Mouse (Mus musculus) embryonic facial prominence, embryonic 12.5 days (tissue): ENCODE measurements at regions not wholly inside any gene's neighbourhood (a gene's known extent, or its start where the extent isn't known, plus 50 kb on each side); places are given as distances from the start of the nearest gene placed in this dataset.
A peak's percentile ranks its signal among the peaks of the same experiment; 100 is the strongest.
"Not testable (repeated sequence)": the region's sequence is repeated elsewhere in the genome, so short reads cannot be mapped to it uniquely, and the experiment has no call there.

ENCODE experiments used
- ATAC-seq: fragments of 200-750 bp; cut with Nextera tagmentation; 2 replicates; pipeline ENCODE4 v1.8.0; 2017; ENCODE audit not compliant: insufficient number of reproducible peaks, insufficient read depth, low FRiP score, low TSS enrichment
- H3K27ac ChIP-seq: fragments of 300-500 bp; sonication (generic); 2 replicates; pipeline ENCODE4 v1.5.1; 2016; ENCODE audit warnings: mild to moderate bottlenecking
- H3K27me3 ChIP-seq: fragments of 300-500 bp; sonication (generic); 2 replicates; pipeline ENCODE4 v1.6.1; 2016; ENCODE audit warnings: mild to moderate bottlenecking, moderate library complexity
- H3K36me3 ChIP-seq: fragments of 300-500 bp; sonication (generic); 2 replicates; pipeline ENCODE4 v1.6.1; 2016; ENCODE audit warnings: mild to moderate bottlenecking
- H3K4me1 ChIP-seq: fragments of 300-500 bp; sonication (generic); 2 replicates; pipeline ENCODE4 v1.6.1; 2016
- H3K4me2 ChIP-seq: fragments of 300-500 bp; sonication (generic); replicated peaks from 2 replicates; pipeline ENCODE4 v1.6.1; 2016; ENCODE audit warnings: mild to moderate bottlenecking, moderate library complexity
- H3K4me3 ChIP-seq: fragments of 300-500 bp; sonication (generic); 2 replicates; pipeline ENCODE4 v1.5.1; 2016; ENCODE audit warnings: mild to moderate bottlenecking
- H3K9ac ChIP-seq: fragments of 300-500 bp; sonication (generic); 2 replicates; pipeline ENCODE4 v1.6.1; 2016; ENCODE audit warnings: mild to moderate bottlenecking, moderate library complexity
- H3K9me3 ChIP-seq: fragments of 300-500 bp; sonication (generic); 2 replicates; pipeline ENCODE4 v1.6.1; 2016; ENCODE audit warnings: mild to moderate bottlenecking, moderate library complexity
- WGBS: fragments of 180-500 bp; shearing (Covaris S2); methylation state at CpG from one replicate; pipeline ENCODE4 v1.1.7; 2016; 5-methylcytosine and 5-hydroxymethylcytosine counted together

DNA sequence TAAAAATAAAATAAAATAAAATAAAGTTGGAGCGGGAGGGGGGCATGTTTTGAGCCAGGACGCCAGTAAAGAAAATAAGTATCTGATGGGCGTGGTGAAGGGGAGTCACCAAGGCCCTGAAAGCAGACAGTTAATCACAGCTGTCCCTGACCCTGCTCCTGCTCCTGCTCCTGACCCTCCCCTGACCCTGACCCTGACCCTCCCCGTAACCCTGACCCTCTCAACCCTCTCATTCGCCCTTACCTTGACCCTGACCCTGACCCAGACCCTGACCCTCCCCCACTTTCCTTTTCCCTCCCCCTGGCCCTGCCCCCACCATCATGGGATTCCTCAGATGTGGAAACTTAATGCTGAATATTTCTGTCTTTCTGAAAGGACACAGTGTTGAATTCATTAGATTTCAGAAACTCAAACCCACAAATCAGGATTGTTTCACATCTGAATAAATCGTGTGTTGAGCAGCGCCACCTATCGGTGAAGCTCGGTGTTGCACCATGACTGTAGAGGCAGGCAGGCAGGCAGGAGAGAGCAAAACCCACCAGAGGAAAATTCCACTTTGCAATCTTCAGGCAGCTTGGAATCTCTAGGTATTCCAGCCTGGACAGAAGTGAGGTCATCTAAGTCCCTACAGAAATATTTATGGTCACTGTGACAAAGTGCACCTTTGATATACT lies 145.9 kb upstream of the Rhobtb1 start:
- no peaks in the 10 kb centered on the region for H3K27me3 ChIP-seq
- H3K36me3 ChIP-seq, result no peaks in the 10 kb centered on the region
- WGBS, result 37% methylated on average over 9 of the region's 9 CpGs
- H3K4me3 ChIP-seq, result no peak overlapping the region
- H3K9ac ChIP-seq, result no peak overlapping the region
- no peaks in the 10 kb centered on the region for H3K9me3 ChIP-seq
- no peak for ATAC-seq
- no peak overlapping the region for H3K4me2 ChIP-seq
- no peak overlapping the region for H3K27ac ChIP-seq
- H3K4me1 ChIP-seq, result no peaks in the 10 kb centered on the region

DNA sequence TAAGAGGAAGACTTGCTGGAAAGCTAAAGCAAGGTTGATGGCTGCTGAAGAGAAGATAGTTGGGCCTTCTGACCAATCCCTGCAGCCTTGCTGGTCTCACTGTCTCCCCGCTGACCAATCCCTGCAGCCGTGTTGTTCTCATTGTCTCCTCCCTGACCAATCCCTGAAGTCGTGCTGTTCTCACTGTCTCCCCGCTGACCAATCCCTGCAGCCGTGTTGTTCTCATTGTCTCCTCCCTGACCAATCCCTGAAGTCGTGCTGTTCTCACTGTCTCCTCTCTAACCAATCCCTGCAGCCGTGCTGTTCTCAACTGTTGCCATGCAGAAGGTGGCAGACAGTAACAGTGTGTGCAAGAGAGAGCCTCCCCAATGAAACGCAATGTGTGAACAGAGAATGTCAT lies 142.6 kb upstream of the Rhobtb1 start:
- not testable (repeated sequence) for H3K27me3 ChIP-seq, H3K27ac ChIP-seq, H3K9me3 ChIP-seq, ATAC-seq, H3K36me3 ChIP-seq, H3K4me3 ChIP-seq, H3K4me2 ChIP-seq, H3K4me1 ChIP-seq, H3K9ac ChIP-seq
- 92% methylated on average over 8 of the region's 8 CpGs for WGBS

DNA sequence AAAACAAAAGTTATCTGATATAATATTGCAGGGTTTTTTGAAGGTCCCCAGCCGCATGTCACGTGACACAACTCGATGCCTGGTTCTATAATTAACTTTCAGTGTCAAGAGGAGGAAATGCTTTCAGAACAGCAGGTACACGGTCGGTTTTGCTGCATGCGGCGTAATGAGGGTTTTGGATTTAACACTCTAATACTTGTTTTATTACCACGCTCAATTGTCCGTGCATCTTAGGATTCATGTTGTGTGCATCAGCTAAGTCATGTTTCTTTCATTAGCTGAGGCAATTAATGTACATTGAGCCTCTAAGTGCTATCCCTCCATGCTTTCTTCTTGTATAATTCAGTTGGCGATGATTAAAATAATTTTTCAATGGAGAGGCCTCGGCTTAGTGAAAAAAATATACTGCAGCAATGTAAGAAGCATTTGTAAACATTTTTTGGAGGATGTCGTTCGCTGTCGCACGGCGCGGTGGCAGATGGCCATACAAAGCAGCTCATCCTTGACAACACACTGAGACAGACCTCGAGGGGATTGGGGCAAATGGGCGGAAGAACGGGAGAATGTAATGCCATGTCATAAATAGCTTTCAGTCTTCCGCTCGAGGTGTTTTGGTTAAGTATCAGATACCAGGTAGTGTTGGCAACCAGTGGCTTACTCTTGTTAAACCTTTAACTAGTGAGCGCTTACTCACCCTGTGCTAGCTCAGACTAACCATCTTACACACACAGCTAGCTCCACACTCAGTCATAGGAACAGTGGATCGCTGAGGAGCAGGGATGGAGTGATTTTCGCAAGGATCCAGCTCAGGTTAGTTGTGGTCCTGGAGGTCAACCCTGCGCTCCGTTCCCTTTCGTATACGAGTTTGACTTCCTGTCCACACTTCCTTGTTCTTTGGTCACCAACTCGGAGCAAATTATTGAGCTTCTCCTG lies 130.2 kb upstream of the Rhobtb1 start:
- no peaks in the 10 kb centered on the region for H3K9me3 ChIP-seq
- no peak overlapping the region for H3K4me3 ChIP-seq
- no peaks in the 10 kb centered on the region for H3K27me3 ChIP-seq
- no peak overlapping the region for H3K9ac ChIP-seq
- H3K4me2 ChIP-seq, result no peak overlapping the region
- H3K4me1 ChIP-seq, result no peaks in the 10 kb centered on the region
- no peak for ATAC-seq
- WGBS, result 88% methylated on average over 30 of the region's 30 CpGs
- H3K36me3 ChIP-seq, result no peaks in the 10 kb centered on the region
- no peak overlapping the region for H3K27ac ChIP-seq

DNA sequence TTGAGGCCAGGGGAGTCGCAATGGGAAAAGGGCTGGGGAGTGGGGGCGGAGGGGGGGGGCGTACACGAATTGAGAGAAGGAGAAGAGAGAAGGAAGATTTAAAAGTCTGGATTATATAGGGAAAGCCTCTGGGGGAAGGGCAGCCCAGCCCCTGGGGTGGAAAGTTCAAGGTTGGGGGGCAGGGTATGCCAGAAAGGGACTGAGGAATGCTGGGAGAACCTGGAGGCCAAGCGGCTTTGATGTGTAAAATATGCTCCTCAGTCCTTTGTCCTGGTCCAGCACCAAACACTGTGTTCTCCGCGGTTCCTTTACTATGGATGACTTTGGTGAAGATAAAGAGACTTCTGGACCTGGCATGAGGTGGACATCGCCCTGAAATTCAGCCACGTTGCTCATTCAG lies 117.8 kb upstream of the Rhobtb1 start:
- WGBS, result 63% methylated on average over 9 of the region's 9 CpGs
- H3K27ac ChIP-seq, result no peak overlapping the region
- H3K27me3 ChIP-seq, result no peaks in the 10 kb centered on the region
- no peak overlapping the region for H3K9ac ChIP-seq
- no peaks in the 10 kb centered on the region for H3K9me3 ChIP-seq
- no peak overlapping the region for H3K4me3 ChIP-seq
- no peaks in the 10 kb centered on the region for H3K36me3 ChIP-seq
- H3K4me1 ChIP-seq, result no peaks in the 10 kb centered on the region
- no peak for ATAC-seq
- H3K4me2 ChIP-seq, result no peak overlapping the region

DNA sequence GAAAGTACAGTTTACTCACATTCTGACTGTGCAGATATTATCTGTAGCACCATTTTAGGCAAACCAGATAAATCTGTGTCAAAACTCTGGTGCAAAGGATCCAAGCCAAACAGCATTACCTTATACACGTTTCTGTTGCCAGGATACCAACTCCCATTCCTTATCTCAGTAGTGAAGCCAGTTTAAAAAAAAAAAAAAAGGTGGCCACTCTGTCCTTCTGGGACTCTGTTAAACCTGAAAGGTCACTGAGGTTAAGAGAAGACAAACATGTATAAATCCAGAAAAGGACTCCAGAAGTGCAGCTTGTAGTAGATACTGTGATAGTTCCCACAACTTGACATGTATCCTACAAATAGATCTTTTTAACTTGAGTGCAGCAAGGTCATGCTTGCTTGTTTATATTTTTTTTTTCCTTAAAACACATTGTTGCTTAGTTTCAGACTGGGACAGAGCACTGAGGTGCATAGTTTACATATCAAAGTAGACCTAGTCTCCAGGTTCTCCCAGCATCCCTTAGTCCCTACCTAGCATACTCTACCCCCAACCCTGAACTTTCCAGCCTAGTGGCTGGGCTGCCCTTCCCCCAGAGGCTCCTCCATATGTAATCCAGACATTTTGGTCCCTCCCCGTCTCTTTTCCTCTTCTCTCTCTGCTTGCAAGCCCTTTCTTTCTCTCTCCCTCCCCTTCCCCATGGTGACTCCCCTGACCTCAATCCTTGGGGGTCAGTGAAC lies 116.7 kb upstream of the Rhobtb1 start:
- H3K4me3 ChIP-seq, result no peak overlapping the region
- H3K27ac ChIP-seq, result no peak overlapping the region
- ATAC-seq, result no peak
- H3K9me3 ChIP-seq, result no peaks in the 10 kb centered on the region
- no peak overlapping the region for H3K9ac ChIP-seq
- H3K27me3 ChIP-seq, result no peaks in the 10 kb centered on the region
- no peaks in the 10 kb centered on the region for H3K36me3 ChIP-seq
- no peaks in the 10 kb centered on the region for H3K4me1 ChIP-seq
- 34% methylated on average over 2 of the region's 2 CpGs for WGBS
- no peak overlapping the region for H3K4me2 ChIP-seq

- not testable (repeated sequence) for H3K27me3 ChIP-seq, H3K27ac ChIP-seq, H3K4me2 ChIP-seq, H3K36me3 ChIP-seq, ATAC-seq, H3K9ac ChIP-seq, H3K9me3 ChIP-seq, H3K4me3 ChIP-seq, H3K4me1 ChIP-seq
- 65% methylated on average over 4 of the region's 4 CpGs for WGBS
Measured at GRCm38 (mm10) chr10:69035536-69035935, 115.7 kb upstream of the Rhobtb1 start.

DNA sequence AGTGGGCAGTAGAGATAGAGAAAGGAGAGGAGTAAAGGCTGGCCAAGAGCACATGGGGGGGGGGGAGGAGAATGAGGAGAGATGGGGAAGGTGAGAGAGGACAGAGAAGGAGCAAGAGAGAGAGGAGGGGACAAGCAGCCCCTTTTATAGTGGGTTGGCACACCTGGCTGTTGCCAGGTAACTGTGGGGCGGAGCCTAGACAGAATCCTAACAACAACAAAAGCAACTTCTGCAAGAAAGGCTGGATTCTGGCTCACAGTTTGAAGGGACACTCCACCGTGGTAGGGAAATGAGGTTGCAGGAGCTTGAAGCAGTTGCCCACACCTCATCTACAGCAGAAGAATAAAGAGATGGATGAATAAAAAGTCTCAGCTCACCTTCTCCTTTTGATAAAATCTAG lies 115.1 kb upstream of the Rhobtb1 start:
- no peaks in the 10 kb centered on the region for H3K4me1 ChIP-seq
- H3K27me3 ChIP-seq, result no peaks in the 10 kb centered on the region
- no peak overlapping the region for H3K4me2 ChIP-seq
- H3K4me3 ChIP-seq, result no peak overlapping the region
- no peak overlapping the region for H3K27ac ChIP-seq
- H3K9ac ChIP-seq, result no peak overlapping the region
- ATAC-seq, result no peak
- no peaks in the 10 kb centered on the region for H3K36me3 ChIP-seq
- H3K9me3 ChIP-seq, result no peaks in the 10 kb centered on the region
- WGBS, result 69% methylated on average over 2 of the region's 2 CpGs

DNA sequence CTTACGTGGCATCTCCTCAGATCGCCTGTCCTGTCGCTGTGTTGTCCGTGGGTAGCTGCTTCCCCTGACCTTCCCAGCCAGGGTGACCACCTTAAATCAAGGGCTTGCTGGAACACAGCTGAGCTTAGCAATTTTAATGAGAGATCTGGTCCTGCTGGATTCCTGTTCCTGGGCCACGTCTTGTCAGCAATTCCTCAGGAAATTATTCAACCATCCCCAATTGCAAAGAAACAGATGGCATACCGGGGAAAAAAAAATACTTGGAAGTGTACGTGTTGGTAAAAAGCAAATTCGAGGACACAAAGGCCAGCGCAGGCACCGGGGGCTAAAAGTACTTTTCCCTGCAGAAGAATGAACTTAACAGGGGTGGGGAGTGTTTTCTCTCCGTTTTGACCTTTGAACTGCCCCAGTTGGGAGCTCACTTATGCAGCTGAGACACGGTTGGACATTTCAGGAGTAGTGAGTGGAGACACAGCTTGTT lies 107.0 kb upstream of the Rhobtb1 start:
- Histone ChIP-seq H3K9ac (no peak overlapping the region), H3K36me3 (no peaks in the 10 kb centered on the region), H3K4me2 (0 out of 2 replicates have a peak overlapping the region, but pooled peaks have one; percentile 18), H3K4me3 (no peak overlapping the region), H3K4me1 (peaks cover 28% of the 10 kb centered on the region), H3K27me3 (no peaks in the 10 kb centered on the region), H3K27ac (peak overlapping the region; percentile 73), H3K9me3 (no peaks in the 10 kb centered on the region)
- 12% methylated on average over 12 of the region's 12 CpGs for WGBS
- no peak for ATAC-seq

GRCm38 (mm10) chr10:69045275-69045674 lies 106.0 kb upstream of the Rhobtb1 start:
- peak overlapping the region; percentile 58 for H3K27ac ChIP-seq
- no peak overlapping the region for H3K4me2 ChIP-seq
- peaks cover 28% of the 10 kb centered on the region for H3K4me1 ChIP-seq
- H3K9ac ChIP-seq, result no peak overlapping the region
- no peak overlapping the region for H3K4me3 ChIP-seq
- H3K36me3 ChIP-seq, result no peaks in the 10 kb centered on the region
- H3K9me3 ChIP-seq, result no peaks in the 10 kb centered on the region
- ATAC-seq, result no peak
- 52% methylated on average over 14 of the region's 14 CpGs for WGBS
- no peaks in the 10 kb centered on the region for H3K27me3 ChIP-seq

DNA sequence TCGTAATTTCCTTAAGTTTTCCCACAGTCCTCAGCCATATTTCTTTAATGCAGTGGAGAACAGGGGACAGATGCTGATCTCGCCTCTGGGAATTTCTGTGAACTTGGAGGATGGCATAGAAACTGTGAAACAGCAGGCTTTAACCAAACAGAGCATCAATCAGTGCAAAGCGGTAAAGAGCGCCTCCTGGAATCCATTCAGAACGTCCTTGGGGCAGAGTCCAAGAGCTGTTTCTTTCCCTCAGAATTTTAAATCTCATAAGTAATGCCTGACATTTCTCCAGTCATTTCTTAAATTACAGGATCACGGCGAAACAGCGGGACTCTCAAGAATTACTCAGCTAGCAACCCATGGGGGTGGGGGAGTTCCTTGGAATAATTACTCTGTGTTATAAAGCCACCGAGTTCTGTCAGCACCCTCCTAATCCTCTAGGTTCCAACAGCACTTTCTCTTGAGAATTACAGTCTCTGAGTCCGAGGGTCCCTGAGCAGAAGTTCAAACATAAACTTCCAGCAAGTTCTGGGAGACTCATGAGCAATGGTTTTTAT lies 105.2 kb upstream of the Rhobtb1 start:
- no peaks in the 10 kb centered on the region for H3K36me3 ChIP-seq
- H3K4me2 ChIP-seq, result no peak overlapping the region
- peak overlapping the region; percentile 58 for H3K27ac ChIP-seq
- 11% methylated on average over 10 of the region's 10 CpGs for WGBS
- ATAC-seq, result no peak
- no peak overlapping the region for H3K4me3 ChIP-seq
- H3K4me1 ChIP-seq, result peaks cover 28% of the 10 kb centered on the region
- H3K27me3 ChIP-seq, result no peaks in the 10 kb centered on the region
- H3K9me3 ChIP-seq, result no peaks in the 10 kb centered on the region
- no peak overlapping the region for H3K9ac ChIP-seq

GRCm38 (mm10) chr10:69078008-69078407 lies 73.2 kb upstream of the Rhobtb1 start:
- WGBS, result 68% methylated on average over 11 of the region's 11 CpGs
- H3K4me1 ChIP-seq, result no peaks in the 10 kb centered on the region
- no peaks in the 10 kb centered on the region for H3K27me3 ChIP-seq
- H3K4me3 ChIP-seq, result no peak overlapping the region
- H3K9ac ChIP-seq, result no peak overlapping the region
- no peaks in the 10 kb centered on the region for H3K36me3 ChIP-seq
- no peak overlapping the region for H3K4me2 ChIP-seq
- no peaks in the 10 kb centered on the region for H3K9me3 ChIP-seq
- no peak for ATAC-seq
- no peak overlapping the region for H3K27ac ChIP-seq
